Mouse (Mus musculus) frontal cortex, postnatal 10 days (tissue): ENCODE results near the gene Csgalnact2.

Source experiments
- DNase-seq, 2 experiments: peaks; one replicate each; pipeline ENCODE4 v3.0.0; 2022; ENCODE audit warnings: low spot score in 2 of 2, mixed read lengths in 1 of 2

The Csgalnact2 gene

DNA sequence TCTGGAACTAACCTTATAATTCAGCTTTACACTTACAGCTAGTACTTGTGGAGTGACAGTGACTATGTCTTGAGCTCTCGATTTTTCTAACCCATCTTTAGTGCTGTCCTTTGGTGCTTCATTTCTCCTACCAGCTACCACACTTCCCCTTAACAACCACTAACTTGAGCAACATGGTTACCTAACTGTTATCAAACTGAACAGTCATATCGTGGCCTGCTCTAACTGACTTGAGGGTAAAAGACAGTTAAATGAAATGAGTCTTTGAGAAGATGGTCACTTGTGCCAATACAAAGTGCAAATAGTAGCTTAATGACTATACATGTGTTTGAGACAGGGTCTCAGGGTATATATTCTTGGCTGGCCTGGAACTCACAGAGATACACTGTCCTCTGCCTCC is 1.8 kb downstream of the Csgalnact2 start:
- no peak for DNase-seq

DNA sequence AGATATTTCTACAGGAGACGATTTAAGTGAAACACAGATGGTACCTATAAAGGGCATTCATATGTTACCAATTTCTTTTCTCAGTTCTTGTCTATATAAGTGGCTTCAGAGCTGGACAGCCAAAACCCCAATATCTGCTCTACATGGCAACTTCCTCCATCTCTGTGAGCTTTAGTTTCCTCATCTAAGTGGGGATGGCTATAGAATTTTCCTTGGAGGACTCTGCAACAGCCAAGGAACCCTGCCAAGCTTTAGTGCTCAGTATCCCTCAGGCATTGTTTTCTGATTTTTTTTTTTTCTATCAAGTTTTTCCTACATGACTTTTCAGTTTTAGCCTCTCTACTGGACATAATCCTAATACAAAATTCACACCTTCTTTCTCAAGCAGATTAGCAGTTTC is 4.5 kb downstream of the Csgalnact2 start:
- DNase-seq: no peak

DNA sequence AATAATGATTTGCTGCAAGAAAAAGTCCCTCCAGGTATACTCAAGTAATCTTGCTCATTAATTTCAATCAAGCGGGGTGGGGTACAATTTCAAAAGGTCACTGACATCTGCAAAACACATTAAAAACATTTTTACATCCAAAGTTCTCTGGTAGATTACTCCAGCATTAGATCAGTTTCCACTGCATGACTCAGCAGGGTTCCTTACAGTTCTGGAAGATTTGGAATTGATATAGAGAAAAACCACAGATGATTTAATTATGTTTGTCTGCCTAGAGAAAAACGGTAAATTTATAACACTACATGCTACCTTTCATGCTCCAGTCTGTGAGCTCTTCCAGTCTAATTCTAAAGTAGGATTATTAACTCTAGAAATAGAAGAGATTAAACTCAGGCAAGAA is 8.9 kb downstream of the Csgalnact2 start:
- no peak for DNase-seq

DNA sequence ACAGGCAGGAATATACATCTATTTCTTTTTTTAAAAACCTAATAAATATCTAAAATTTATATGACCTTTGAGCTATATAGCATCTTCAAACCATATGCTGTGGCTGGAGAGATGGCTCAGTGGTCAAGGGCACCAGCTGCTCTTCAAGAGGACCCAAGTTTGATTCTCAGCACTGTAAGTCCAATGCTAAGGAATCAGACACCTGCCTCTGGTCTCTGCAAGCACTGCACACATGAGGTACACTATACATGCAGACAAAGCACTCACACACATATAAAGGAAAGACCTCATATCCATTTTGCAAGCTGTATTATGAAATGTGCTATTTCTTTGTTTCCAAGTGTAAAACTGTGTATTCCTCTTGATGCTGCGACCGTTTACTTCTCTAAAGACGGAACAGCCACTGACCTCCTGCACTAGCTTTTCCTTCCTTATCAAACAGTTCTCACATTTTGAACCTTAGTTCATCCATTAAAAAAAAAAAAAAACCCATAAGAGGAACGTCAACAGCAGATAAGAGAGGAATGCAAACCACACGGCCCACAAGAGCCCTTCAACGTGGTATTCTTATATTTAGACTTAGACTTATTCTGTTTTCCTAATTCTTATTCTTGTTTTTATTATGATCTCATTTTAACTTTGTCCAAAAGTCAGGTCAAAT is 11.0 kb downstream of the Csgalnact2 start:
- DNase-seq: no peak

GRCm38 (mm10) chr6:118127198-118127597 is 11.7 kb downstream of the Csgalnact2 start:
- no peak for DNase-seq

DNA sequence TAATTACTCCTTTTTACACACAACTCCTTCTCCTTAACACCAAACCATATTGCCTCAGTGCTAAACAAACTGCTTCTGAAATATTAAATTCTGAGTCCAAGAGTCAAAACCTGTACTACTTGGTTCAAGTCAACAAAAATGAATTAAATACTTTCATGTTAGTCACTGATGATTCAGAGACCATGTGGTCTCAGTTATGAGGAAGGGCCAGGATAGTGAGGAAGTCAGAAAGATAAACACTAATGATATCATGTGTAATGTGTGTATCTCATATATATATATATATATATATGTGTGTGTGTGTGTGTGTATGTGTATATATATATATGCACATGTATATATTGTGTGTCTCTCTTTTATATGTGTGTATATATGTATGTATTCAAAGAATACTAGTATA is 12.4 kb downstream of the Csgalnact2 start:
- no peak for DNase-seq

- DNase-seq: no peak
These were observed 16.2 kb downstream of the Csgalnact2 start for GRCm38 (mm10) chr6:118122767-118123166.

DNA sequence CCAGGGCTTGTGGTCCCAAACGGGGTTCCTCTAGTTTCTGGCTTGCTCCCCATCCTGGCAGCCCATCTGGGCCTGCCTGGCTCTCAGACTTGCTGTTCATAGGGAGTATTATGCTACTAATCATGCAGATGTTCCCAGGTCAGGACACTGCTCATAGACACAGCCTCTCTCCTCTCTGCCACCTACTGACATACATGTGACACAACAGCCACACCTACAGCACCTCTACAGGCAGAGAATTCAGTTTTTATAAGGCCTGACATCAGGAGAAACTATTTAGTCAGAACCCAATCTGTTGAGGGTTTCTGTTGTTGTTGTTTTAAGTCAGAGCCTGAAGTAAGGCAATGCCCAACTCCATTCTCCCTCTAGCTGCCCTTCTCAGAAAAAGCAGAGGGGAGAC is 27.1 kb downstream of the Csgalnact2 start:
- DNase-seq: no peak

GRCm38 (mm10) chr6:118099311-118099802 is 39.6 kb downstream of the Csgalnact2 start:
- no peak for DNase-seq

- DNase-seq: no peak
These were observed 41.1 kb downstream of the Csgalnact2 start for GRCm38 (mm10) chr6:118097765-118098365.

DNA sequence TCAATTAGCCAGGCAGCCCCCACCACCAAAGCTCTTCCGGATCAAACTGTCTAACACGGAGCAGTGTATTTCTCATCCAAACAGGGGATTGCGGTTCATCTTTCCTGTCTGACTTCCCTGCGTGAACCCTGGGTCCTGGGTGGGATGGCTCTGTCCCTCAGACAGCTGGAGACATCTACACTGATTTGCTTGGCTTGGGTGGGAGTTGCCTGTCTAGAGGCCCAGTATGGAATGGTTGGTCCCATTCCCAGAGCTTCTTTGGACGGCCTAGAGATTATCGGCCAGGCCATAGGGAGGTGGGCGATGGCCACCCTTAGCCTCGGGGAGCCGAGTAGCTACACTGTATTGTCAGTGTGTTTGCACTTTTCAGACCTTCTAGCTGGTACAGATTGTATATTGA is 48.1 kb downstream of the Csgalnact2 start:
- DNase-seq: peak in 1 of 2 experiments; percentile 3

DNA sequence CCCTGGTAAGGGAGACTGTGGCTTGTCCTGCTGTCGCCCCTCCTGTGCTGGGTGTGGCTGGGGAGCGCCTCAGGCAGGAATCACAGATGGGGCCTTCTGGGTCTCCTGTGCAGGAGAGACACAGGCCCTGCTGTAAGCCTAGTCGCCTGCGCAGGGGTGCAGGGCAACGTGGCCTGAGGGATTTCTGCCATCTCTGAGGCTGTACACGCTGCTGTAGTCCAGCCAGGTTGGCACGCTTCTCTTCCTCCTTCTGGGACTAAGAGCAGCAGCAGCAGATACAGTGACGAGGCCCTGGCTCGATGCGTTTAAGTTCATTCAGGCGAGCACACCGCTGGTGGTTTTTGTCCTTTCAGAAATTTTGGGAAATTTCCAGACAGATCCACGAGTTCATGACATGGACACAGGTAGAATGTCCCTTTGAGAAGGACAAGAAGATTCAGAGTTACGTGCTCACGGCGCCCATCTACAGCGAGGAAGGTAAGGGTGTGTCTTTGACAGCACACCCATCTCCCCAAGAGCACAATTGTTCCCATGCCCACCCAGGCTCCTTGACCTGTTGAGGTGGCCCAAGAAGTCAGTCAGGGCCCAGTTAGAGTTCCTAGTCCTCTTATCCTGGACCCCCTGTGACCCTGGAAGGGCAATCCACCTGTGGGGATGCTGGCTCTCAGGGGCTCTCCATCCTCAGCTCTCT is 50.0 kb downstream of the Csgalnact2 start:
- peak in 1 of 2 experiments; percentile 4 for DNase-seq

GRCm38 (mm10) chr6:118087955-118088354 is 51.0 kb downstream of the Csgalnact2 start:
- DNase-seq: peak in 1 of 2 experiments; percentile 12

- DNase-seq: no peak
These were observed 54.3 kb downstream of the Csgalnact2 start for GRCm38 (mm10) chr6:118084596-118084995.

DNA sequence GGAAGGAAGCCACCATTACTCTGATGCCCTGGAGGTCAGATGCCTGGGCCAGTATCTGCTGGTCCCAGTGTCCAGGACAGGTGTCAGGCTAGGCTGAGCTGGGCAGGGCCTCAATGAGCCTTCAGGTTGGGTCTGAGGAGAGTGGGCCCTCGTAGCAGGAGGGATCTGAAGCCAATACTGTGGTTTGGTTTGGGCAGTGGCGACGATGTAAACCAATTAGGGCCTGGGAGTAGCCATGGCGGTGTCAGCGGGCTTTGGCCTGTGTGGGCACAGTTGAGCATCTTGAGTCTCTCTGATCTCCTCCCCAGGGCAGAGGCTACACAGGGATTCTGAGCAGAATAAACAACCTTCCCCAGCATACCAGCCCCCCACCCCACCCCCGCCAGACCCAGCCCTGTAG is 55.3 kb downstream of the Csgalnact2 start:
- no peak for DNase-seq

DNA sequence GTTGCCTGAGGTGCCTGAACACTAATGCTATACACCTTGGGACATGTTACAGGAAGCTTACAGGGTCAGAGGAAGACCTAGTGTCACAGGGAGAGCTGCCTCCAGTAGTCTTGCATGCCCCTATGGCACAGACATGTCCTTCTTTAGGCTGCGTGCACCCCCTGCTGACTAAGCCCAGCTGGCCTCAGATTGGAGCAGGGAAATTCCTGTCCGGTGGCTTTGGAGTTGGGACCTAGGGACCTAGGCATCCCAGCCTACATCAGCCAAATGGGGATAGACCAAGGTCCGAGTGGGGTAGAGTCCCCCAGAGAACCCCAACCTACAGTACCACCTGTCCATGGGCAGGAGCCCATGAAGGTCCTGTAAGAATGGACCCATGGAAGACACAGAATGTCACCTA is 56.6 kb downstream of the Csgalnact2 start:
- no peak for DNase-seq

- DNase-seq: no peak
These were observed 58.2 kb downstream of the Csgalnact2 start for GRCm38 (mm10) chr6:118080711-118081110.

GRCm38 (mm10) chr6:118079762-118080465 is 59.0 kb downstream of the Csgalnact2 start:
- DNase-seq: no peak

DNA sequence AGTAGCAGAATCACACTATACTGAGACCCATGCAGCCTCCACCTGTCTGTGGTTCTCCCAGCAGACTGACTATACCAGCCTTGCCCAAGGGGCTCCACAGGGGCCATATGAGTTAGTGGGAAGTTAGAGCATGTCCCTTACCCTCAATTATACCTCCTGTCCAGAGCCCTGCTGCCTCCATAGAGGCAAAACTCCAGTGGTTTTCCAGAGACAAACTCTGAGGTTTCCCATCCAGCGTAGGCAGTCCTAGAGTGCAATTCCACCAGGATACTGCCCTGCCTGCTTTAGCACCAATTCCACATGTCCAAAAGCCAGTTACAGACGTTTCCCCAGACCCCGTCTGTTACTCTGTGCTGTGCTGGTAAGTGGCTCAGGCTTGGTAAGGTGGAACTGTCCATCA is 59.6 kb downstream of the Csgalnact2 start:
- DNase-seq: no peak

GRCm38 (mm10) chr6:118078751-118079150 is 60.2 kb downstream of the Csgalnact2 start:
- no peak for DNase-seq

DNA sequence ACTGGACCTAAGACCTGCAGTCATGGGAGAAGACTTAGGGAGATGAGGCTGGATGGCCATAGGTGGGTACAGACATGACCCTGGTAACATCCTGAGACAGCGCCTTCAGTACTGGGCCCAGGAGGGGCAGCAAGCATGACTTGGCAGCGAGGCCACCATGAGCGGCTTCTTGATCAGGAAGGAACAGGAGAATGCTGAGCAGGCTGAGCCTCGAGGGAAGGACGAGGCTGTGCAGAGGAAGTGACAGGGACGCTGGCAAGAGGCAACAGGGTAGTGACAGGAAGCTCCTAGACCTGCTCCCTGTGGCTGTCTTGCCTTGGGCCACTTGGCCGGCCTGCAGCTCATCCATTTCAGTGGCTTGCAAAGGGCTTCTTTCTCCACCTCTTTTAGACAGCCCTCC is 61.5 kb downstream of the Csgalnact2 start:
- DNase-seq: peak in 1 of 2 experiments; percentile 5

DNA sequence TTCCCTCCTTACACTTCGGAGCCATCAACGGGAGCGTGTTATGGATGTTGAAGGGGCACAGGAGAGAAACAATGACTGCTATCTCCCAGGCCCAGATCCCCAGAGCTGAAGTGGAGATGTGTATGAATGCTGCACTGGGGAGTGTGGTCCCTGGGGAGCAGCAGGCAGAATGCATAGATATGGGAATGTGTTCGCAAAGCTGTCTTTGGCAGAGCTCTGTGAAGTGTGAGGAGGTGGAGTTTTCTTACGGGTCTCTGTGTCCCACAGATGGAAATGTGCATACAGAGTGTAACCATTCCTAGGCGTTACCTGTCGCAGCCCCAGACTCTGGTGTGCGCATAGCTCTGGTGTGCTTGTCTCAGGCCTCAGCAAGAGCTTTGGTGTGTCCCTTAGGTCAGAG is 62.2 kb downstream of the Csgalnact2 start:
- DNase-seq: peak in 1 of 2 experiments; percentile 5
